Mouse (Mus musculus) lung, postnatal 4 days (tissue): Measurements from ENCODE around the gene Vmn1r113.
"Not testable (repeated sequence)": the region's sequence is repeated elsewhere in the genome, so short reads cannot be mapped to it uniquely, and the experiment has no call there.

ENCODE experiments used
- DNase-seq, 2 experiments: peaks; one replicate each; pipeline ENCODE4 v3.0.0; 2021

Vmn1r113 gene

DNA sequence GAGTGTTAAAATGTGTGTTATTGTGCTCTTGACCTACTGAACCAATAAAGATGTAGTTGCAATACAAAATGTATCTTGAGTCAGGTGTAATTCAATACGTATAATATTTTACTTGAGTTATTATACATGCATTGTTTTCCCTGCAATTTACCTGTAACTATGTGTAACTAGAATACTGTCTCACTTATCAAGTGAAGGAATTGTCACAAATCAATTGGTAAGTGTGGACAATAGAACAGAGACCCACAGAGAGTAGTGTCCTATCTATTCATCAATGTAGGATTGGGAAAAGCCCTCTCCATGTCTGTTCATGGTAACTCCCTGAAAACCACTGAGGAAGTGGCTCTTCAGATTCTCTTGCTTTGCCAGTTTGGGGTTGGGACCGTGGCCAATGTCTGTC, at the start of gene Vmn1r113:
Gene Vmn1r113, plus strand, starts transcription at position 301 of the 400 bp plus-strand sequence.
- not testable (repeated sequence) for DNase-seq

DNA sequence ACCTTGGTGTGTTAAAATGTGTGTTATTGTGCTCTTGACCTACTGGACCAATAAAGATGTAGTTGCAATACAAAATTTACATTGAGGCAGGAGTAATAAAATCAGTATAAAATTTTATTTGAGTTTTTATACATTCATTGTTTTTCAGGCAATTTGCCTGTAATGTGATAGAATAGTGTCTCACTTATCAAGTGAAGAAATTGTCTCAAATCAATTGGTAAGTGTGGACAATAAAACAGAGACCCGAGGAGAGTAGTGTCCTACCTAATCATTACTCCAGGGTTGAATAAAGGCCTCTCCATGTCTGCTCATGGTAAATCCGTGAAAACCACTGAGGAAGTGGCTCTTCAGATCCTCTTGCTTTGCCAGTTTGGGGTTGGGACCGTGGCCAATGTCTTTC, 16.2 kb upstream of the Vmn1r113 start, which contains the start of gene Vmn1r112:
Gene Vmn1r112, plus strand, starts transcription at position 301 of the 400 bp plus-strand sequence.
- DNase-seq, result not testable (repeated sequence)

DNA sequence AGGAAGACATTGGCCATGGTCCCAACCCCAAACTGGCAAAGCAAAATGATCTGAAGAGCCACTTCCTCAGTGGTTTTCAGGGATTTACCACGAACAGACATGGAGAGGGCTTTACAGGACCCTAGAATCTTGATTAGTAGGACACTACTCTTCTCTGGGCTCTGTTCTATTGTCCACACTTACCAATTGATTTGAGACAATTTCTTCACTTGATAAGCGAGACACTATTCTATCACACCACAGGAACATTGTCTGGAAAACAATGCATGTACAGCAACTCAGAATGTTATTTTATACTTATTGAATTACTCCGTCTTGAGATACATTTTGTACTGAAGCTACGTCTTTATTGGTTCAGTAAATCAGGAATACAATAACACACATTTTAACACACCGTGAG, 25.0 kb downstream of the Vmn1r113 start, which contains the start of gene Vmn1r114:
Gene Vmn1r114, minus strand, starts transcription at position 101 of the 400 bp plus-strand sequence.
- DNase-seq, result not testable (repeated sequence)
